Mouse (Mus musculus) heart, postnatal 0 days (tissue): ENCODE data around the gene Lsm7.

ENCODE experiments used
- CTCF ChIP-seq: IDR thresholded peaks from 2 replicates; pipeline ENCODE4 v1.5.1; 2016; ENCODE audit warnings: antibody characterized with exemption, control low read depth, low read depth
- EP300 ChIP-seq: IDR thresholded peaks from 2 replicates; pipeline ENCODE4 v1.6.1; 2016; ENCODE audit warnings: antibody characterized with exemption, low read depth

- no peak for TF ChIP-seq EP300
- TF ChIP-seq CTCF: peak; percentile 76
These were observed 25.2 kb upstream of the Lsm7 start for GRCm38 (mm10) chr10:80880131-80880641.
